Mouse (Mus musculus): Measurements from ENCODE around the gene Ap2s1. TPM values are rescaled to one million over a fixed set of nuclear protein-coding genes. Genes with fewer than 3 reads are reported as not detected.
A peak's percentile ranks its signal among the peaks of the same experiment; 100 is the strongest.

The Ap2s1 gene
- polyA plus RNA-seq, 1 experiment from 2014 or later = 300 TPM

- no peaks in the 10 kb centered on the region for H3K9me3 ChIP-seq (ENCODE audit: control insufficient read depth, low read length)
- peak overlapping the region; percentile 72 for H3K4me3 ChIP-seq (ENCODE audit: low read depth, low read length)
- H3K9ac ChIP-seq (ENCODE audit: low read depth, low read length) = peak overlapping the region; percentile 84
- H3K4me2 ChIP-seq = peak overlapping the region; percentile 79
- peak; percentile 5; the same call in 1 of the 2 replicates for ATAC-seq (replicated peaks; ENCODE audit: low FRiP score)
- under 1% methylated on average over 10 of the region's 10 CpGs for WGBS
- peak overlapping the region; percentile 81 for H3K27ac ChIP-seq (ENCODE audit: low read depth, low read length)
- H3K36me3 ChIP-seq (ENCODE audit: control insufficient read depth, insufficient read depth, low read length) = peaks cover 7% of the 10 kb centered on the region; the same call in 1 of the 2 replicates
- peaks cover 21% of the 10 kb centered on the region for H3K4me1 ChIP-seq (replicated peaks; ENCODE audit: control insufficient read depth, insufficient read depth, low read length)
- no peak for DNase-seq (ENCODE audit: low spot score)
- H3K27me3 ChIP-seq (replicated peaks; ENCODE audit: control insufficient read depth, insufficient read depth, low read length) = no peaks in the 10 kb centered on the region
Measured at GRCm38 (mm10) chr7:16781555-16781815, 43.3 kb downstream of the Ap2s1 start.

GRCm38 (mm10) chr7:16781816-16782554 is 43.8 kb downstream of the Ap2s1 start:
- H3K9me3 ChIP-seq (ENCODE audit: control insufficient read depth, low read length) = no peaks in the 10 kb centered on the region
- H3K4me3 ChIP-seq (ENCODE audit: low read depth, low read length) = peak overlapping the region; percentile 72
- peak overlapping the region; percentile 79 for H3K4me2 ChIP-seq
- ATAC-seq (replicated peaks; ENCODE audit: low FRiP score) (0 out of 2 replicates have a peak, but pooled peaks have one; percentile 5), DNase-seq (ENCODE audit: low spot score) (peak; percentile 59)
- WGBS = under 1% methylated on average over 60 of the region's 60 CpGs
- peak overlapping the region; percentile 84 for H3K9ac ChIP-seq (ENCODE audit: low read depth, low read length)
- no peaks in the 10 kb centered on the region for H3K27me3 ChIP-seq (replicated peaks; ENCODE audit: control insufficient read depth, insufficient read depth, low read length)
- peak overlapping the region; percentile 81 for H3K27ac ChIP-seq (ENCODE audit: low read depth, low read length)
- peaks cover 12% of the 10 kb centered on the region; the same call in 1 of the 2 replicates for H3K36me3 ChIP-seq (ENCODE audit: control insufficient read depth, insufficient read depth, low read length)
- H3K4me1 ChIP-seq (replicated peaks; ENCODE audit: control insufficient read depth, insufficient read depth, low read length) = peaks cover 21% of the 10 kb centered on the region

- Histone ChIP-seq H3K9ac (ENCODE audit: low read depth, low read length) (peak overlapping the region; percentile 84), H3K27me3 (replicated peaks; ENCODE audit: control insufficient read depth, insufficient read depth, low read length) (no peaks in the 10 kb centered on the region), H3K27ac (ENCODE audit: low read depth, low read length) (peak overlapping the region; percentile 81), H3K4me2 (peak overlapping the region; percentile 79), H3K36me3 (ENCODE audit: control insufficient read depth, insufficient read depth, low read length) (peaks cover 12% of the 10 kb centered on the region; the same call in 1 of the 2 replicates), H3K4me1 (replicated peaks; ENCODE audit: control insufficient read depth, insufficient read depth, low read length) (peaks cover 21% of the 10 kb centered on the region), H3K4me3 (ENCODE audit: low read depth, low read length) (peak overlapping the region; percentile 72), H3K9me3 (ENCODE audit: control insufficient read depth, low read length) (no peaks in the 10 kb centered on the region)
- under 1% methylated on average over 11 of the region's 11 CpGs for WGBS
- ATAC-seq (replicated peaks; ENCODE audit: low FRiP score) (no peak), DNase-seq (ENCODE audit: low spot score) (no peak)
Measured at GRCm38 (mm10) chr7:16782555-16783125, 44.4 kb downstream of the Ap2s1 start.

GRCm38 (mm10) chr7:16783224-16783688 is 45.0 kb downstream of the Ap2s1 start:
- Histone ChIP-seq H3K27ac (ENCODE audit: low read depth, low read length) (peak overlapping the region; percentile 81), H3K36me3 (ENCODE audit: control insufficient read depth, insufficient read depth, low read length) (peaks cover 17% of the 10 kb centered on the region; the same call in 1 of the 2 replicates), H3K4me1 (replicated peaks; ENCODE audit: control insufficient read depth, insufficient read depth, low read length) (peaks cover 21% of the 10 kb centered on the region), H3K9ac (ENCODE audit: low read depth, low read length) (peak overlapping the region; percentile 84), H3K4me3 (ENCODE audit: low read depth, low read length) (peak overlapping the region; percentile 72), H3K4me2 (peak overlapping the region; percentile 79), H3K9me3 (ENCODE audit: control insufficient read depth, low read length) (no peaks in the 10 kb centered on the region), H3K27me3 (replicated peaks; ENCODE audit: control insufficient read depth, insufficient read depth, low read length) (no peaks in the 10 kb centered on the region)
- DNase-seq (ENCODE audit: low spot score) (peak; percentile 66), ATAC-seq (replicated peaks; ENCODE audit: low FRiP score) (peak; percentile 83)
- WGBS = 11% methylated on average over 10 of the region's 10 CpGs

GRCm38 (mm10) chr7:16783758-16784415 is 45.7 kb downstream of the Ap2s1 start:
- WGBS = 45% methylated on average over 17 of the region's 17 CpGs
- H3K4me3 ChIP-seq (ENCODE audit: low read depth, low read length) = peak overlapping the region; percentile 72
- peaks cover 17% of the 10 kb centered on the region; the same call in 1 of the 2 replicates for H3K36me3 ChIP-seq (ENCODE audit: control insufficient read depth, insufficient read depth, low read length)
- peak overlapping the region; percentile 79 for H3K4me2 ChIP-seq
- DNase-seq (ENCODE audit: low spot score) (no peak), ATAC-seq (replicated peaks; ENCODE audit: low FRiP score) (no peak)
- peak overlapping the region; percentile 81 for H3K27ac ChIP-seq (ENCODE audit: low read depth, low read length)
- no peaks in the 10 kb centered on the region for H3K27me3 ChIP-seq (replicated peaks; ENCODE audit: control insufficient read depth, insufficient read depth, low read length)
- no peaks in the 10 kb centered on the region for H3K9me3 ChIP-seq (ENCODE audit: control insufficient read depth, low read length)
- peaks cover 21% of the 10 kb centered on the region for H3K4me1 ChIP-seq (replicated peaks; ENCODE audit: control insufficient read depth, insufficient read depth, low read length)
- peak overlapping the region; percentile 84 for H3K9ac ChIP-seq (ENCODE audit: low read depth, low read length)

- Histone ChIP-seq H3K36me3 (ENCODE audit: control insufficient read depth, insufficient read depth, low read length) (peaks cover 17% of the 10 kb centered on the region; the same call in 1 of the 2 replicates), H3K9me3 (ENCODE audit: control insufficient read depth, low read length) (no peaks in the 10 kb centered on the region), H3K4me1 (replicated peaks; ENCODE audit: control insufficient read depth, insufficient read depth, low read length) (peaks cover 21% of the 10 kb centered on the region), H3K9ac (ENCODE audit: low read depth, low read length) (peak overlapping the region; percentile 84), H3K27me3 (replicated peaks; ENCODE audit: control insufficient read depth, insufficient read depth, low read length) (no peaks in the 10 kb centered on the region), H3K4me2 (peak overlapping the region; percentile 79), H3K4me3 (ENCODE audit: low read depth, low read length) (peak overlapping the region; percentile 72), H3K27ac (ENCODE audit: low read depth, low read length) (peak overlapping the region; percentile 36; the same call in 1 of the 2 replicates)
- 66% methylated on average over 10 of the region's 10 CpGs for WGBS
- ATAC-seq (replicated peaks; ENCODE audit: low FRiP score) (no peak), DNase-seq (ENCODE audit: low spot score) (no peak)
Measured at GRCm38 (mm10) chr7:16784498-16784976, 46.3 kb downstream of the Ap2s1 start.

- Histone ChIP-seq H3K36me3 (ENCODE audit: control insufficient read depth, insufficient read depth, low read length) (peaks cover 17% of the 10 kb centered on the region; the same call in 1 of the 2 replicates), H3K27ac (ENCODE audit: low read depth, low read length) (no peak overlapping the region), H3K4me1 (replicated peaks; ENCODE audit: control insufficient read depth, insufficient read depth, low read length) (peaks cover 21% of the 10 kb centered on the region), H3K27me3 (replicated peaks; ENCODE audit: control insufficient read depth, insufficient read depth, low read length) (no peaks in the 10 kb centered on the region), H3K9ac (ENCODE audit: low read depth, low read length) (no peak overlapping the region), H3K4me2 (peak overlapping the region; percentile 4; the same call in 1 of the 2 replicates), H3K9me3 (ENCODE audit: control insufficient read depth, low read length) (no peaks in the 10 kb centered on the region), H3K4me3 (ENCODE audit: low read depth, low read length) (no peak overlapping the region)
- no peak for ATAC-seq (replicated peaks; ENCODE audit: low FRiP score)
- 76% methylated on average over 8 of the region's 8 CpGs for WGBS
- DNase-seq (ENCODE audit: low spot score) = no peak
Measured at GRCm38 (mm10) chr7:16785541-16786083, 47.4 kb downstream of the Ap2s1 start.

- WGBS = 70% methylated on average over 5 of the region's 5 CpGs
- no peak for DNase-seq (ENCODE audit: low spot score)
- peak overlapping the region; percentile 33; the same call in 1 of the 2 replicates for H3K27ac ChIP-seq (ENCODE audit: low read depth, low read length)
Measured at GRCm38 (mm10) chr7:16792316-16792715, 54.1 kb downstream of the Ap2s1 start.

More at GRCm38 (mm10) chr7:16792316-16792715, 54.1 kb downstream of the Ap2s1 start:
- Histone ChIP-seq H3K4me2 (no peak overlapping the region), H3K9ac (ENCODE audit: low read depth, low read length) (no peak overlapping the region), H3K4me1 (replicated peaks; ENCODE audit: control insufficient read depth, insufficient read depth, low read length) (peaks cover 5% of the 10 kb centered on the region), H3K4me3 (ENCODE audit: low read depth, low read length) (no peak overlapping the region), H3K27me3 (replicated peaks; ENCODE audit: control insufficient read depth, insufficient read depth, low read length) (no peaks in the 10 kb centered on the region), H3K9me3 (ENCODE audit: control insufficient read depth, low read length) (no peaks in the 10 kb centered on the region), H3K36me3 (ENCODE audit: control insufficient read depth, insufficient read depth, low read length) (peaks cover 23% of the 10 kb centered on the region)
- ATAC-seq (replicated peaks; ENCODE audit: low FRiP score) = no peak
